Mouse (Mus musculus): ENCODE results near the gene Fggy.

Fggy gene

DNA sequence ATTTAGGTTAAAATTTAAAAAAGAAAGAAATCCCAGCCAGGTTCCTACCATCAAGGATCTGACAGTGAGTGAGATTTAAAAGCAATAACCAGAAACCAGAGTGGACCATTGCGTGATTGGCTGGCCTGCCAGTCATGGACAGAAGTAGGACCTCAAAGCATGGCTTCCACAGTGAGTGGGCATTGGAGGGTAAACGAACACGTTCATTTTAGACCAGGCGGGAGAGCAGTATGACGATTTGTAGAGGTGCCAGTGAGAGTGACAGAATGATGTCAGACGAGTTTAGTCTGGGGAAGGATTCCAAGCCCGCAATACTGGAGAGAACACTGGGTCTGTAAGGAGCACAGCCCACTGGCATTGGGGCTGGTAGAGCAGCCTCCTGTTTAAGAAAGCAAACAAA, 305.0 kb downstream of the Fggy start:
- peak; percentile 79 for DNase-seq

DNA sequence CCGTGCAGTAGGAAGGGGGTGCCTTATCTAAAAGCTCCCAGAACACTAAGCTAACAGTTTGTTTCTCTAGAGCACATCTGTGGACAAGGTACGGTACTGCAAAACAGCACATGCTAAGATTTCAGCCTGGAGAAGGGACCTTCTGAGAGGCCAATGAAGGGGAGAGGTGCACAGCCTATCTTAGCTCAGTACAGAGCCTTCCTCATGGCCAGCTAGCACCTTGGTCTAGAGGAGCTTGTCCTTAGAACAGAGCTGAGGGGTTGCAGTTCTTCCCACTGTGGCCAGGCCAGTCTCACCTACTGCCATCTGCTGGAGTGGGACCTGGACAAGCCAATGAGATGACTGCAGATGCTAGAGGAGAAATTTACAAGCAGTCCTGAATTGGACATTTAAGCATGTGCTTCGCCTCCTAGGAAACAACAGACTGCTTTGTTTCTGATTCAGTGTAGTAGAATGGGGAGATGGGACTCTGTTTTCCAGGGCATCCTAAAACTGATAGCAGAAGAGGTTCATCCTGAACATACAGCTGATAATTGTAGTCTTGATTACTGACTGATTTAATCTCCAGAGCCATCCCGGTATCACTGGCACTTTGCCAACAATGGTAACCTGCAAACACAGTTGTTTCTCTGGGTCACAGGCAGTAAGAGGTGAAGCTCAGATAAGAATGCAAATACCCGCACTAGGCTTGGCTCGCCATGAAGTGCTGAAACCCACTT, 305.6 kb downstream of the Fggy start:
- peak; percentile 78 for DNase-seq

DNA sequence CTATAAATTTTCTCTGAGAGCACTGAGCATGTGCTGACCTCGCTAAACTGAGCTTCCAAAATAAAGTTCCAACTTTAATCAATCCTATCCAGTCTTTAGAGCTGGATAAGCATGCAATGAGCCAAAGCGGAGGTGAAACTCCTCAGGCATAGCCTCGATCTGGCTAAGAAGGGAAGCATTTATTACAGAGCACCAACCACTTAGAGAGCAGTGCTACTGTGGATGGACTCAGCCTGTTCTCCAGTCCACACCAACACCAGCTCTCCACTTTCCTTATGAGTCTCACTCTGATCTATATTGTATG, 306.1 kb downstream of the Fggy start:
- DNase-seq = peak; percentile 25

DNA sequence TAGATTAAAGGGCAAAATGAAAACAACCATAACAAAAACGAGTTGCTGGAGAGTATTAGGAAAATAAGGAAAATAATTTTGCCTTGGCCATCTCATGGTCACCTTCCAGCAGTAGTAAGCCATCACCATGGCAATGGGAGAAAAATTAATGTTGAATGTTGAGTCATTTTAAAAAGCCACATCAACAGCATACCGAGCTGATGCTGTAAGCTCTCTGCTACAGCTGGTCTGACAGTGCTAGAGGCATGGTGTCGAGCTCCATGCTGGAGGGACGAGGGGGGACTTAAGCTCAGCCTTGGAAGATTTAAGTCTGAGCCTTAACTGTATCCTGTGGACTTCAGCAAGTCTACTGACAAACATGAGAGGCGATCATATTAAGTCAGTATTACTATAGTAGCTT, 307.9 kb downstream of the Fggy start:
- peak; percentile 77 for DNase-seq

DNA sequence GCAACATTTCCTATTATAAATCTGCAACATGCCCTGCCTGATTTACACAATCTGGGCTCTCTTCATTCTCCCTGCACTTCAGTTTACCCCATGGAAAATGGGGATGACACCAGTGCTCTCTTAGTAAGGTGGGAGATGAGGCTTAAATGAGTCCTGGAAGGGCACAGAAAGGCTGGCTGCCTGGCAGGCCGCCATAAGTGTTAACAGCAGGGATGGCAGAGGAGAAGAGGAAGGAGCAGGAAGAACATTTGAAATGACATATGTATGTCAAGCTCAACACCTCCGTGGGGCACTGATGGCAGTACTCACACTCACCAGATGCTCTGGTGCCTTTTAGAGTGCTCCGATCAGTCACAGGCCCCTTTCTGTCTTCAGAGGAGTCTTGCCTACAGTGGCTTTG, 308.6 kb downstream of the Fggy start:
- peak; percentile 68 for DNase-seq

DNA sequence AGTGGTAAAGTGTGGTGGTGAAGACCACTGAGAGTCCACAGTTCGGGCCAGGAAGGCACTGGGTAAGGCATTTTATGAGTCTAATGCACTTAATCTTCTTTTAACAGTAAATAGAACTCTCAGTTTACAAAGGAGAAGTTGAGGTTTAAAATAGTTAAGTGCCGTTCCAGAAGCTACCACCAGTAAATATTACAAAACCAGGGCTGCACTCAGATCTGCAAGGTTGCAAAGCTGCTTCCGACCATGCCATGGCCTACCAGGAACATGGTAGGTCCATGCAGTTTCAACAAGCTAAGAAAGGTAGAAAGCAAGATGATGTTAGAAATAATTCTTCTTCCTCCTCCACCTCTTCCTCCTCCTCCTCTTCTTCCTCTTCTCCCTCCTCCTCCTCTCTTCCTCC, 309.8 kb downstream of the Fggy start:
- DNase-seq = peak; percentile 90

DNA sequence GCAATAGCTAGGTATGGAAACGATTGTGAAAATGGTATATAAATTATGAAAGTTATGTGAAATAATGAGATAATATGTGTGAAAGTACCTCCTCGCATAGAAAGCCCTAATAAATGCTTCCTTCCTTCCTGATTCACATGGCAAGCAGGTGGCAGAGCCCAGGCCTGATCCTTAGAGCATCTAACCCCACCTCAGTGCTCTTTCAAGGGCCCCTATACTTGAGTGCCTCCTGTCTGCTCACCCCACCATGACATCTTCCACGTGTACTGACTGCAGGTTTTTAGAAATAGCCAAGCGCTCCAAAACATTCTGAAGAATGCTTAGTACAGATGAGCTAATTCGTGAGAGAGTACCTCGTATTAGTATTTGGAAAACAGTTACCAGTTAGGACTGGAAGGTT, 311.0 kb downstream of the Fggy start:
- DNase-seq = peak; percentile 58

DNA sequence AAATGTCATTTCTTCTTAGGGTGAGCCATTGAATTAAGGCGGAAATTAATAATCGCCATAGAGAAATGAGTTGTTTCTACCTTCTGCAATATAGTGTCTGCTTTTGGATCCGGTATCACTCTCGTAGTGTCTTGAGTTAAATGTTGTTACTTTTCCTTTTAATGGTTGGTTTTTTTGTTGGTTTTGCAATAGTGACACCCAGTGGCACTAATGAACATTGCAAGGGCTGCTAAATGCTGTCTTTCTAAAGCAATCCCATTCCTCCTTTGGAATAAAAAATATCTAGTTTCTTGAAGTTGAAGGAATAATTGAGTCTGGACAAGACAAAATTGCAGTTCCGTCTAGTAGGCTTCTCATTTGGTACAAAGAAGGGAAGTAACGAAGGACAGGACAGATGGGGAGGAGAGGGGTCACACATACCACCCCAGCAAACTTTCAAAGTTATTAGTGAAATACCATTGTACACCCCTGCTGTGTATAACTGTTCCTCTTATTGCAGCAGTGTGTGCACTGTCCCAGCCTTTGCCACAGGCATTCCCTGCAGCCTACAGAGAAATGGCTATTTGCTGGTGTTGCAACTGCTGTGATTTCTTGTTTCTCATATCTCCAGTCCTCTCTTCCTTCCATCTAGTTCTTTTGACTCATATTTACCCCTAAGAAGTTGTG, 314.0 kb downstream of the Fggy start:
- peak; percentile 74 for DNase-seq

DNA sequence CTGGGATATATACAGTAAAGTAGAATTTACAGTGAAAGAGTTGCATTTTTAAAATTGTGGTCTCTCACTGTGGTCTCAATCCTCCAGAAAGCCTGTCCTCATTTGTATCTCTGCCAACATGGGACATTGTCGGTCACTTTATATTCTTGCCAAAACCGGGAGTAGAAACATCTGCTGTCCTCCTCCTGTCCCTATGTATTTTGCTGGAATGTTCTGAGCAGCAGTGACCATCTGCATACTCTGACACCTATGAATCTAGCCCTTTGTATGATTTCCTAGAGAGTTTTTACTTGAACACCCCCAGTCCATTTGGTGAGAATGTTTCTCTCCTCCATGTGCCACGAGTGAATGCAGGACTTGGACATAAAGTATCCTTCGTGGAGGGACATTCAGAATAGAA, 318.6 kb downstream of the Fggy start:
- peak; percentile 61 for DNase-seq

DNA sequence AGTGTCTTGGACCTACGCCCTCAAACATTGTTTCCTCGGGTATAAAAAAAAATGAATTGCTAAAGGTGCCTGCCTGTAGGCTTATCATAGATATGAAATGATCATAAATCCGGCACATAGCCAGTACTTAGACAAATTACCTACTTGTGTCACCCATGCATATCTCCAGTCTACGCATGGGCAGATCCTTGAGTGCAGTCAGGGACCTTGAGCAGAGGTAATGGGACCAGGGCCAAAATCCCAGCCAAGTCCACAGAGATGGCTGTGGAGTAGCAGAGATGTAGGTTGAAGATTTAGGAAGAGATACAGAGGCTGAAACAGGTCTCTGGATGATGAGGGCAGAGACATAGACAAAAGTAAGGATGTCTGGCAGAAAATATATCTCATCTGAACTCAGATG, 320.1 kb downstream of the Fggy start:
- peak; percentile 78 for DNase-seq

DNA sequence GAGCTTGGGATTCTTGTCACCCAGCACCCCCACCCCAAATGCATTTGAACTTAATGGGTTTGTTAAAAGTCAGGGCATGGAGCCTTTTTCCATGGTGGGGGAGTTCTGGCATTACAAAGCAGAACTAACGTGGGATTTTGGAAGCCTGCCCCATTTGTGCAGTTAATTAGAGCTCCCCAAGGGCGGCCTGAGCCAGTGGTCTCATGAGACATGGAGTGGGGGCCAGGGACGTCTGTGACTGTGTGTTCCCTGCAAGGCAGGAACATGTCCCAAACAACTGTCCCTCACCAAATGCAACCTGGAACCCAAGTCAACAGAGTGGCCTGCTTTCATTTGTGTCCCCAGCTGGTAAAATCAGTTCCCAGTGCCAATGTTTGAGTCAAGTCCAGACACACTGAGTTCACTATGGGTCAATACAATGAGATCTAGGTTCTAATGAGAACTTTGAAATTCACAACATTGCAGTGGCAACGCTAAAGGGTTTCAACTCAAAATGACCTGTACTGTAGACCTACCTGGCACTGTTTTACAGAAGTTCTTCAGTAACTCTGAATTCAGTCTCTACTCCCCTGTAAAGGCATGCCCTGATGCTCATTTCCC, 324.5 kb downstream of the Fggy start:
- DNase-seq = peak; percentile 78

DNA sequence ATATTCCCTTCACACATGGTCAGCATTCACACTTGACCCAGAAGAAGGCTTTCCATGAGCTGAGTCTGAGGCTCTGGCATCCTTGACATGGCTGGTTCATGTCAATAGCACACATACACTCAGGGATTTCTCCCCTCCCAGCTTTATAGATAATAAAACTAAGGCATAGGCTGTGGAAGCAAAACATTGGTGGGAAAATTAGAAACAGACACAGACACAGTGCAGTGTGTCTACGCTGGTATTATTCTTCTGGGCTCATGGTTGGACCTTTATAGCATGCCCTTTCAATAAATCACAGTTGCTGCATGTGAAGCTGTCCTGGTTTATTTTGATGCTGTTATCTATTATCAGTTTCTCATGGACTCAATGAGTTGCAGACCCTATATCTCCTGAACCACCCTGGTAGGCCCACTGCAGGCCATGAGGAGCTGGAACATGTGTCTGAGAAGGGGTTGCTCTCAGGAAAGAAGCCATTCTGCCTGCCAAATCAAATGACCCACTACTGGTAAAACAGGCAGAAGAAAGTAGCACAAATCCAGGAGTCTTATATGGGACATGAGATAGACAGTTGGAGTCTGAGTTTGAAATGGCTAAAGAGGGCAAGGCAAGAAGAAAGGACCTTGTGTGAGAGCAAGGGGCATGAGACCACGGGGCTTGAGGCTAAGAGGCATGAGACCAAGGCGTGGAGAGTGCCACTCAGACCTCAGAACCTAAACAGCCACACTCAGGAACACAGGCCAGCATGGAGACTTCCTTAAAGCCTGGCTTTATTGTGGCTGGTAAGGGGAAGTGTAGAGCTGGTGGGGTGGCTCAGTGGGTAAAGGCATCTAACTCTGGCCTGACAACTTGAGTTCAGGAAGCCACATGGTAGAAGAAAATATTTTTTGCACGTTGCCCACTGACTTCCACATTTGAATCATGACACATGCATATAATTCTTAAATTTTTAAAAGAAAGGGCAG, 327.2 kb downstream of the Fggy start:
- peak; percentile 77 for DNase-seq

DNA sequence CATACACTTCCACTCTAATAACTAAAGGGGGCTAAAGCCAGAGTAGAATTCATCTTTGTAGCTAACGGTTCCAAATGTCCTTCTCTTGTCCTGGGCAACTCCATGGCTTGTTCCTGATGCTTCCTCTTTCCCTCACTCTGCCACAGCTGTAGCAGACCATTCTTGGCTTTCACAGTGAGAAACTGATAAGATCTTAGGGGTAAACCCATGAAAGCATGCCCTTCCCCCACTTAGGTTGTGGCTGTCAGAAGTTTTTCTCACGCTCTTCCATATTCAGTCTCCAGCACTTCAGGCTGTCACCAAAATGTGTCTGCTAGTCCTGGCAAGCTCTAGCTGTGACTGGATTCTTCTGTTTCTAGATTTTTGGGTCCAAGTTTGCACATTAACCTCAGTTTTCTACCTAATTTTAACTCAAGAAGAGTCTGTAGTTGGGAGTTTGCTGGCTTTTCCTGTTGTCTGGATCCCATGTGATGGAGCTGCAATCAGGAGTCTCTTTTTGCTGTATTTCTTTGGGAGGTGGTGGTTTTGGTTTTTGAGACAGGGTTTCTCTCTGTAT, 338.0 kb downstream of the Fggy start:
- DNase-seq = peak; percentile 18

DNA sequence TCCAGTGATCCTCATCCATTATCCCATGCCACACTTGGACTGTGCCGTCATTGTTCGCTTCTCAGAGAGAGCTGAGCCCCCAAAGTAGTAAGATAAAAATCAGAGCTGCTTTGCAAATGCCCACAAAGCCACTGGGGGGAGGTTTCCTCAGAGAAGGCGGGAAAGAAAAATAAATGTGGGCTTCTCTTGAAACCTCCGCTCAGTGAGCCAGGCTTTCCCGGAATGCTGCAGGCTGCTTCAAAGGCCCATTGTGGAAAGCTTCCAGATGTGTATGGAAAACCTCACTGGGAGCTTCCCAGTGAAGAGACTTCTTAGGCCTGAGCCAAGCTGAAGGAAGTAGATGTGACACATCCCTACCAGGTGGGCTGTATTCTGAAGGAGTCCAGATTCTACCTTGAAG, 339.3 kb downstream of the Fggy start:
- DNase-seq = peak; percentile 61

DNA sequence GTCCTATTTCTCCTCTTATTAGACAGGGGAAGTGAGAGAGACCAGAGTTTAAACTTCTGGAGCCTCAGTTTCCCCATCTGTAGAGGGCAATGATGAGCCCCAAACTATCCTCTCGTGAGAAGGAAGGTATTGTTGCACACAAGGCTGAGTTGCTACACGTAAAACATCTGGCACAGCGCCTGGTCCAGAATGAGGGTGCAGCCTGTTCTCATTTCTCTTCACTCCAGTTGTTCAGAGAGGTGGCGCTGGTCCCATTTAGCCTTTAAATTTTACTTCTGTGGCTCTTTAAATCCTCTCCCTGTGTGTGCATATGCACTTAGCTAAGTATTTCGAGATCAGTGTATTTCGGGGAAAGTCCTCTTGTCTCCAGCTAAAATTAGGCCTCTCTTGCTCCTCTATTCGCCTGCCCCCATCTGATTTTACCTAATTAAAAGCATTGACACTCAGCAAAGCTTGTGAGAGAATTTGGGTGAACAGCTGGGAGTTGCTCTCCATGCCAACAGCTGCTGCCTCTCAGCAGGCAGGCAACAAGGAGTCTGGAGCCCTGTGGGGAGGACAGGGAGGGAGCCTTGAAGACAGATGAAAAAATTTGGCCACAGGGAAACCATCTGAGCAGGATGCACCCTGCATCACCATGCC, 340.0 kb downstream of the Fggy start:
- peak; percentile 86 for DNase-seq

DNA sequence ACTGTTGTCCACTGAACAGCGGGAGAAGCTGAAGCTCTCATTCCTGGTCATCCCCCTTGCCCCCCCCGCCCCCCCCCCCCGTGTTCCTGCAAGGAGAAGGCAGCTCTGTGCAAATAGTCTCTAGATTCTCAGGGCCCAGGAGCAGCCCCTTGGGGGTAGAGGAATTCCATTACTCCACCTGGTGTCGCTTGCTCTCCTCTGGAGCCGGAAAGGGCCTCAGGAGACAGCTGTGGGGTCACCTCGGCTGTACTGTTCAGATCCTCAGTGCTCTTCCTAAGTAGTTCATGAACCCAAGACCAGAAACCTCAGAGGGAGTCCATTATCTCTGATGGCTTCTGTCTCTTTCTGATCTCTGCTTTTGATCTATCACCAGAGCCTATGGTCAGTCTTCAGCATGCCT, 341.4 kb downstream of the Fggy start:
- DNase-seq = peak; percentile 49

DNA sequence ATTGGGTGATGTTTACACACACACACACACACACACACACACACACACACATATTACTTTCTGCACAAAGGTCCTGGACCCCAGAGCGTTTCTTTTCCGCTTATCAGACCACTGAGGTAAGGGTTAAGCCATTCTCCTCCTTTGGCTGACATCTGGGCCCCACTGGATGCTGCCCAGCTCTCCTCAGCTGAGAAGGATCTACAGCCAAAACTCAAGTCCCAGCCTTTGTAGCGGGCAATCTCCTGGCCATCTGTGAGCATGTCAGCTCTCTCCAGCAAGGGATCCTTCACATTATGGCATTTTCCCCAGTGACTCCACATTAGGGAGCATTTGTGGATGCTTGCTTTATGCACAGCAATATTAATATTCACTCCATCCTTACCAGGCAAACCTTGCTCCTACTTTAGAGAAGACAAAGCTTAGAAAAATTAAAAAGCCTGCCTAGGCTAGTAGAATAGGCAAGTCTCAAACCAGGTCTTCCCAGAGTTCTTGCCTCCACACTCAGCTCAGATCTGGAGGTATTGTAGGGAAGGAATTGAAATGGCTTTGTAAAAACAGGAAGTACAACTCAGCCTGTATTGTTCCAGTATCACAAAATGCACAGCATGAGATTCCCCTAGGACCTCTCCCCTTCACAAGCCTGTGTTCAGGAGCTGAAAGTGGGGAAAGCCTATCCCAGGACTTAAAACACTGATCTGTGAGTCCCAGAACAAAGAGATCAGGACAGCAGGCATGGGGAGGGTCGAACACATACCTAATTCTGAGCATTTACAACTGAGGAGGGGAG, 342.8 kb downstream of the Fggy start:
- DNase-seq = peak; percentile 76

DNA sequence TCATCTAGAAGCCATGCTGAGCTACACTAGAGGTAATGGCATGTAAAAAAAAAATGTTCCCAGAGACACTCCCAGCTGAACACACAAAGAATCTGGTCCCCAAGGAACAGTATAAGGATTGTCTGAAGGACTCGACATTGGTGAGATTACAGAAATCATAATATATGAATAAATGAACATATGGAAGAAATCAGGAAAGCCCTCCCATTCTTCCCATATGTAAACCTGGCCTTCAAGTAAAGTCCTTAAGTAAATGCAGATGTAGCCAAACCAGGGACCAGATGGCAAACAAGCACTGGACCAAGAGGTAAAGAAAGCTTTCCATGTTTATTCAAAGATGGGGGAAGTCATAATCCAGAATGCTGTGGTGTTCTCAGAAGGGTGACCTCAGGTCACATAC, 343.5 kb downstream of the Fggy start:
- peak; percentile 30 for DNase-seq

DNA sequence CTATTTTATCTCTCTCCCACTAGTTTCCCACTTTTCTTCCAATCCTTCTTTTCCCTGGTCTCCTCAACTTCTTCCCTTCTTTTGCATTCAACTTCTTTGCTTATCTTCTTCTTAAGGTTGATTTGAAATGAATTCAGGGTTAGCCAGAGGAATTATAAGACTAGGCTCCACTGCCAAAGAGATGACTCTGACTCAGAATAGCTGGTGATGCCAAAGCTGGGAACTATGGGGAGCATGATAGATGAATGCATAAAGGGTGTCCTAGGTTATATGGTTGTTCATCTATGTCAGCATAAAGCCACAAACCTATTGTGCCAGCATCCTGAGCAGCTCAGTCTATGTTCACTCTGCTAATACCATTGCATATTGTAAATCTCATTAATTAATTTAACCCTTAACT, 348.8 kb downstream of the Fggy start:
- DNase-seq = no peak

DNA sequence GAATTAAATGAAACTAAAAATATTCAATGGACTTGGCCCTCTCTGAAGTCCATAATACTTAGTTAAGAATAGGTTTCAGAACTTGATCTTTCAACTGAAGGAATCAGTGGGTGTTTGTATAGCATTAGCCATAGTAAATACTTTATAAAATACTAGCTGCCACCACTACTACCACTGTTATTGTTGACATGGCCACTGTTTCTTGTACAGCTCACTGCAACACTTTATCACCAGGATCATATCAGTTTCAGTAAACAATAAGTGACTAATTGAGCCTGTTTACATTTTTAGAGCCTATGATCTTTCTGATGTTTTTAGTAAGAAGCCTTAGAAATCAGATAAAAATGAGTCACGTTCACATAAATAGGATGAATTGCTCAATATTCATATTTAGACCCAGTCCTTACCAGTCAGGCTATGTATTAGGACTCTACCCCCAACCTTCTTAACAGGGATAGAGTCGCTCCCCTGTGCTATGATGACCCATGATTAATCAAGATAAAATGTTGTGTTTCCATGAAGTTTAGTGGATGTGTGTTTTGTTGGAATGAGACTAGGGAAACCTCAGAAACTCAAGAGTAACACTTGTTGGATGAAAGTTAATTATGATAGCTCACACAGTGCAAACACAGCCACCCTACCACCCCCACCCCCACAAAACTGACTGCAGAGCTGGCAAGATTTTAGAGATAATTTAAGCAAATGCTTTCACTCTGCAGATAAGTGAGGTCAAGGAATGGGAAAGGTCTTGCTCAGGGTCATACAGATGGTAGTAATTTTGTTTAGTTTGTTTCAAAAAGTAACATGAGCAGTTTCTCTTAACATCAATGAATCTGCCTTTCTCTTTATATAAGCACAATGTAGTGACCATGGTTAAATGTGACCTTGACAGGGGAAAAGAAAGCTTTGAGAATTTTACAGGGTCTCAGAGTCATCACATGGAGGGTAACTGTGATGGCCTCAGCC, 352.7 kb downstream of the Fggy start:
- DNase-seq = peak; percentile 17
